Comparison of ENCODE assay signal across 8 mouse cellular contexts in genomic region chr4:103114184-103115111, GRCm38 (mm10). TPM values are rescaled to one million over a fixed set of nuclear protein-coding genes. Genes with fewer than 3 reads are reported as not detected.
A peak's percentile ranks its signal among the peaks of the same experiment; 100 is the strongest.
DNase-seq lines count a peak whose midpoint lies in the region; ATAC-seq and TF ChIP-seq lines count a peak whose summit lies in the region.

TSS of gene Mier1 (plus strand) at chr4:103114390.
TSS of gene Wdr78 (minus strand) at chr4:103114555.

- peak; percentile 99 for DNase-seq in G1E (ENCODE audit: low spot score)
- peak; percentile 98 for DNase-seq in cerebellum, adult 18-20 months
- DNase-seq in forebrain, postnatal 0 days = peak; percentile 97
- peak; percentile 96 for DNase-seq in heart, postnatal 4 days
- peak; percentile 92 to 94 for DNase-seq in layer of hippocampus, adult 8-10 months (ENCODE audit: low spot score in 2 of 2)
- peak; percentile 95 for DNase-seq in ovary, adult 18-20 months (ENCODE audit: low spot score)
- peak; percentile 98 for DNase-seq in thymus, postnatal 0 days (ENCODE audit: low spot score)

- no peaks in the 10 kb centered on the region for H3K27me3 ChIP-seq in G1E (ENCODE audit: insufficient read depth, low read length)
- no peaks in the 10 kb centered on the region for H3K27me3 ChIP-seq in forebrain, postnatal 0 days (ENCODE audit: insufficient read depth, low read length)
- H3K27me3 ChIP-seq in lung, embryonic 15.5 days = no peaks in the 10 kb centered on the region

- H3K27ac ChIP-seq in forebrain, postnatal 0 days (ENCODE audit: low read depth, low read length) = peak within 1 kb of the TSS; percentile 97
- H3K27ac ChIP-seq in lung, embryonic 15.5 days = peak within 1 kb of the TSS; percentile 99

- WGBS in forebrain, postnatal 0 days = 1% methylated on average over 82 of the region's 90 CpGs
- under 1% methylated on average over 81 of the region's 90 CpGs for WGBS in lung, embryonic 15.5 days

- peak; percentile 96 for ATAC-seq in G1E (ENCODE audit: extremely low read depth, insufficient number of reproducible peaks, low FRiP score, poor library complexity, severe bottlenecking)
- ATAC-seq in forebrain, postnatal 0 days = peak; percentile 99
- peak; percentile 99 for ATAC-seq in lung, embryonic 15.5 days (ENCODE audit: borderline replicate concordance, extremely low read depth, low FRiP score, low TSS enrichment)

- peaks cover 34% of the 10 kb centered on the region for H3K36me3 ChIP-seq in G1E (replicated peaks)
- H3K36me3 ChIP-seq in forebrain, postnatal 0 days (ENCODE audit: insufficient read depth) = no peaks in the 10 kb centered on the region
- peaks cover 5% of the 10 kb centered on the region; the same call in 1 of the 2 replicates for H3K36me3 ChIP-seq in lung, embryonic 15.5 days

- peaks cover 37% of the 10 kb centered on the region for H3K4me1 ChIP-seq in G1E (ENCODE audit: insufficient read depth, low read depth, low read length)
- peaks cover 22% of the 10 kb centered on the region for H3K4me1 ChIP-seq in forebrain, postnatal 0 days (ENCODE audit: insufficient read depth)
- peaks cover 32% of the 10 kb centered on the region for H3K4me1 ChIP-seq in lung, embryonic 15.5 days

- H3K9ac ChIP-seq in forebrain, postnatal 0 days = peak within 1 kb of the TSS; percentile 69
- H3K9ac ChIP-seq in lung, embryonic 15.5 days = peak within 1 kb of the TSS; percentile 70

- TF ChIP-seq CTCF in G1E (IDR thresholded peaks at IDR 0.05; ENCODE audit: low read depth, low read length) = no peak
- TF ChIP-seq CTCF in forebrain, postnatal 0 days (IDR thresholded peaks at IDR 0.05; ENCODE audit: low read depth) = no peak; the same call in 1 of the 2 replicates

- H3K9me3 ChIP-seq in G1E (replicated peaks) = no peaks in the 10 kb centered on the region
- H3K9me3 ChIP-seq in forebrain, postnatal 0 days (ENCODE audit: low read length) = no peaks in the 10 kb centered on the region
- H3K9me3 ChIP-seq in lung, embryonic 15.5 days = no peaks in the 10 kb centered on the region

- peak within 1 kb of the TSS; percentile 68 for H3K4me2 ChIP-seq in forebrain, postnatal 0 days (ENCODE audit: low read depth)
- peak within 1 kb of the TSS; percentile 67 for H3K4me2 ChIP-seq in lung, embryonic 15.5 days

- H3K4me3 ChIP-seq in G1E (ENCODE audit: low read depth, low read length) = peak within 1 kb of the TSS; percentile 96
- peak within 1 kb of the TSS; percentile 68 for H3K4me3 ChIP-seq in forebrain, postnatal 0 days (ENCODE audit: low read depth, low read length)
- peak within 1 kb of the TSS; percentile 84 for H3K4me3 ChIP-seq in lung, embryonic 15.5 days

RNA-seq across cellular contexts. Expression of gene Mier1, which starts in this region (rescaled TPM):
- total RNA-seq in G1E (2014; fragmentation: Nextera tagmentation) (98.3 and 107 TPM in 2 replicates), G1E (2017) (55.0 and 74.0 TPM in 2 replicates)
- 15.4 and 17.8 TPM in 2 replicates for polyA plus RNA-seq in G1E (2012)
- total RNA-seq in forebrain, postnatal 0 days (2014; rRNA removed) = 43.6 and 82.3 TPM in 2 replicates
- polyA plus RNA-seq in forebrain, postnatal 0 days (2015; fragmentation: Nextera tagmentation; extraction: Ambion mirVana) = 17.4 and 32.6 TPM in 2 replicates
- total RNA-seq in heart, postnatal 4 days (2021) = 10 to 100 TPM; 42.9 to 46.6 TPM
- total RNA-seq in layer of hippocampus, adult 8-10 months (2022) = 10 to 100 TPM; 44.4 to 56.1 (median 51.3) TPM
- polyA plus RNA-seq in lung, embryonic 15.5 days (2015; fragmentation: Nextera tagmentation; extraction: Ambion mirVana) = 40.9 and 41.0 TPM in 2 replicates
- 116 and 169 TPM in 2 replicates for polyA plus RNA-seq in thymus, postnatal 0 days (2015; fragmentation: Nextera tagmentation; extraction: Ambion mirVana)

RNA-seq across cellular contexts. Expression of gene Wdr78, which starts in this region (rescaled TPM):
- total RNA-seq in G1E (2014; fragmentation: Nextera tagmentation) (3.8 and 5.4 TPM in 2 replicates), G1E (2017) (0.87 and 1.0 TPM in 2 replicates)
- polyA plus RNA-seq in G1E (2012) = 0.59 and 0.81 TPM in 2 replicates
- total RNA-seq in forebrain, postnatal 0 days (2014; rRNA removed) = 6.7 and 10.0 TPM in 2 replicates
- polyA plus RNA-seq in forebrain, postnatal 0 days (2015; fragmentation: Nextera tagmentation; extraction: Ambion mirVana) = 1.6 and 2.9 TPM in 2 replicates
- 1 to 10 TPM; 1.1 to 1.5 TPM for total RNA-seq in heart, postnatal 4 days (2021)
- 10 to 100 TPM; 10.5 to 22.2 (median 13.9) TPM for total RNA-seq in layer of hippocampus, adult 8-10 months (2022)
- polyA plus RNA-seq in lung, embryonic 15.5 days (2015; fragmentation: Nextera tagmentation; extraction: Ambion mirVana) = 4.6 and 5.0 TPM in 2 replicates
- polyA plus RNA-seq in thymus, postnatal 0 days (2015; fragmentation: Nextera tagmentation; extraction: Ambion mirVana) = 8.8 and 10.6 TPM in 2 replicates

Comparison
In these comparisons a context has a peak if more than half of its experiments do, and no peak if none do; other contexts are left out.
1. Peak in every context shown above with its lines: DNase-seq, ATAC-seq, H3K4me3 ChIP-seq and H3K27ac ChIP-seq.